Mouse (Mus musculus) forebrain, embryonic 15.5 days (tissue): ENCODE measurements around the gene Kcnh1. TPM values are rescaled to one million over a fixed set of nuclear protein-coding genes. Genes with fewer than 3 reads are reported as not detected.

ENCODE experiments used
- ATAC-seq: fragments of 200-750 bp; cut with Nextera tagmentation; replicated peaks from 2 replicates; pipeline ENCODE4 v1.8.0; 2017; ENCODE audit warnings: mild to moderate bottlenecking, moderate TSS enrichment, moderate library complexity
- H3K27ac ChIP-seq: fragments of 300-500 bp; sonication (generic); replicated peaks from 2 replicates; pipeline ENCODE4 v1.5.1; 2015; ENCODE audit warnings: mild to moderate bottlenecking, inconsistent platforms
- H3K27me3 ChIP-seq: fragments of 300-500 bp; sonication (generic); 2 replicates; pipeline ENCODE4 v1.6.1; 2015; ENCODE audit warnings: inconsistent platforms
- H3K36me3 ChIP-seq: fragments of 300-500 bp; sonication (generic); 2 replicates; pipeline ENCODE4 v1.6.1; 2015; ENCODE audit warnings: mild to moderate bottlenecking, inconsistent platforms
- H3K4me1 ChIP-seq: fragments of 300-500 bp; sonication (generic); 2 replicates; pipeline ENCODE4 v1.6.1; 2015; ENCODE audit warnings: inconsistent platforms
- H3K4me2 ChIP-seq: fragments of 300-500 bp; sonication (generic); replicated peaks from 2 replicates; pipeline ENCODE4 v1.6.1; 2015; ENCODE audit warnings: mild to moderate bottlenecking, inconsistent platforms
- H3K4me3 ChIP-seq: fragments of 300-500 bp; sonication (generic); 2 replicates; pipeline ENCODE4 v1.5.1; 2015; ENCODE audit warnings: mild to moderate bottlenecking, inconsistent platforms
- H3K9ac ChIP-seq: fragments of 300-500 bp; sonication (generic); replicated peaks from 2 replicates; pipeline ENCODE4 v1.6.1; 2015; ENCODE audit warnings: mild to moderate bottlenecking, inconsistent platforms
- H3K9me3 ChIP-seq: fragments of 300-500 bp; sonication (generic); 2 replicates; pipeline ENCODE4 v1.6.1; 2016; ENCODE audit warnings: inconsistent platforms
- WGBS: fragments of 180-500 bp; shearing (Covaris S2); methylation state at CpG from one replicate; pipeline ENCODE4 v1.1.7; 2015; ENCODE audit warnings: mixed read lengths; 5-methylcytosine and 5-hydroxymethylcytosine counted together
- polyA plus RNA-seq: library from polyadenylated mRNA; unstranded; fragments of >200 nt; fragmentation: Nextera tagmentation; extraction: Ambion mirVana; gene quantifications from 2 replicates; pipeline ENCODE4 v1.2.1, GENCODE M21; 2015

Kcnh1 gene
- polyA plus RNA-seq, 1 experiment from 2014 or later: 2.0 TPM

DNA sequence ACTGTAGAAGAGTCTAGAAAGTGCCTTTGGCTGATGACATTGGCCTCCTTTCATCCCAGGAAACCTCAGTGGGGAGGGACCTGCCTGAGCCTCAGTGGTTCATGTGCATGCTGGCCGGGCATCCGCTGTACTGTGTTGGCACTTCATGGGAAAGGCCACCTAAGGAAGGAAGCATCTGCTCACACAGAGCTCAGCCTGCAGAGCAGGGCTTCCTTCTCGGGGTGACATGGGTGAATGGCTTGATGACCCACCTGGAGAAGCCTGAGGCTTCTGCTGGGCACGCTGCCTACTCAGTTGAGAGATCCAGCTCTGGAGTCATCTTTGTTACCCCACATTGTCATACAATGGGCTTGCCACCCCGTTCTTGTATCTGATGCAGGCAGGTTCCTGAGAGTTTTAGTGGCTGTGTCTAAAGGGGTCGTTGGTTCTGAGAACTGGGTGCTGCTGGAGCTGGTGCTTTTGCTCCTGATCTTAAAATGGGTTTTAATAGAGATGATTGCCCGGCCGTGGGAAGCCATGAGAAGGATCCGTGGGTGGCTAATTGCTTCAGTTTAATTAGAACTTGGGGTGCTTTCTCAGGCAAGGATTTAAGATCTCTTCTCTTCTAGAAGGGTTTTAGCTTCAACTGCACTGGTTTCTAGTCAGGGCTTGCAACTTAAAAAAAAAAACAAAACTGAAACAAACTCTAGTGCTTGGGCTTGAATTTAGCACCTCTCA lies 148.9 kb downstream of the Kcnh1 start:
- no peak for ATAC-seq
- Histone ChIP-seq H3K4me1 (no peaks in the 10 kb centered on the region), H3K27ac (no peak overlapping the region), H3K36me3 (no peaks in the 10 kb centered on the region), H3K9ac (no peak overlapping the region), H3K9me3 (no peaks in the 10 kb centered on the region), H3K4me2 (no peak overlapping the region), H3K27me3 (no peaks in the 10 kb centered on the region), H3K4me3 (no peak overlapping the region)
- WGBS: 77% methylated on average over 9 of the region's 9 CpGs

DNA sequence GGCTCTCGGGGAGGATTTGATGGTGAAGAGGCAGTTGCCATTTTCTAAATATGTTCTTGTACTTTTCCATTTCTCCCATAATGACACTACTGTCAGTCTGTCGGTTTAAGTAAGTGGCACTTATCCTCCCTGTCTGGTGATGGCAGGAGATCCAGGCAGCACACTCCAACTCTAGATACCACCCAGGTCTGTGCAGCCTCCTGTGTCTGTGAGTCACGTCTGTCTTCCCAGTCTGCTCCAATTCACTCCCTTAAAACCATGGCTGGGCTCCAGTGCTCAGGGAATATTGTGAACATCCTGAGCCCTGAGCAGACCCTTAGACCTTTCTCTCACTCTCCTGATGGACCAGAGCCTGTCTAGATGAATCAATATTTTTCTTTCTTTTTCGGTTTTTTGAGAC lies 151.2 kb downstream of the Kcnh1 start:
- no peaks in the 10 kb centered on the region for H3K27me3 ChIP-seq
- H3K36me3 ChIP-seq: no peaks in the 10 kb centered on the region
- H3K4me2 ChIP-seq: no peak overlapping the region
- 78% methylated on average over 4 of the region's 4 CpGs for WGBS
- H3K4me1 ChIP-seq: no peaks in the 10 kb centered on the region
- no peak overlapping the region for H3K27ac ChIP-seq
- H3K9me3 ChIP-seq: no peaks in the 10 kb centered on the region
- no peak overlapping the region for H3K9ac ChIP-seq
- no peak for ATAC-seq
- H3K4me3 ChIP-seq: no peak overlapping the region

DNA sequence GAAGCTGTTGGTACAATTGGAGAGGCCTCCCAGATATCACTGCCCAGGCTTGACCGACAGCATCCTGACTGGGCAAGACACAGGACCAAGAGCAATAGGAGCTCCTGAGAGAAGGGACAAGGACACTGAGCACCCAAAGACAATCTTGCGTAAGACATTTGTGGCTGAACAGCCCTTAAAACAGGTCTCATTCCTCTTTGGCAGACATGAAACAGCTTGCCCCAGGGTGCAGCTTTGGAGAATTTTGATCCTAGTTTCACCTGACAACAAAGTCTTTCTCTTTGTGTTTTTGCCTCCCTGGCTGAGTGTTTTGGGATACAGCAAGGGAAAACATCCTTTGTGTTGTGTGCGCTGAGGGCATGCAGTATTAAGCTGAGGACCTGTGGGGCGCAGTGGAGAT lies 153.4 kb downstream of the Kcnh1 start:
- no peak overlapping the region for H3K27ac ChIP-seq
- ATAC-seq: no peak
- H3K4me3 ChIP-seq: no peak overlapping the region
- no peaks in the 10 kb centered on the region for H3K36me3 ChIP-seq
- no peaks in the 10 kb centered on the region for H3K9me3 ChIP-seq
- peaks cover 7% of the 10 kb centered on the region; the same call in 1 of the 2 replicates for H3K4me1 ChIP-seq
- WGBS: 92% methylated on average over 4 of the region's 4 CpGs
- no peak overlapping the region for H3K9ac ChIP-seq
- no peak overlapping the region for H3K4me2 ChIP-seq
- no peaks in the 10 kb centered on the region for H3K27me3 ChIP-seq

DNA sequence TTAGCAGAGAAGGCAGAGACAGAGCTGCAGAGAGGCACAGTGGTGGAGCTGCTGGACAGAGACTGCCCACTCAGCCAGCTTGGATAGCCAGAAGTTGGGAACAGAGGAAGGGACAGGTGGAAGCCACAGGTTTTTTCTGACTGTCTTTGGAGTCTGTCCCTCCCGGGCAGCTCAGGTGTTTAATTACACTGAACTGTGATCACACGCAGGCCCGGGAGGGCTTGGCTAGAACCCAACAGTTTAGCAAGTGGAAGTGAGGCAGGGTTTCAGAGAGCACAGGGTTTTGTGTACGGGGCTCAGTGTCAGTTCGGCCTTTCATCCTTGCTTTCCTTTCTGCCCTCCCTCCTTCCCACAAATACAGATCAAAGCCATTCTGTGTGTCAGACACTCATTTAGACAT lies 156.8 kb downstream of the Kcnh1 start:
- H3K27me3 ChIP-seq: no peaks in the 10 kb centered on the region
- no peak for ATAC-seq
- no peak overlapping the region for H3K4me3 ChIP-seq
- no peak overlapping the region for H3K9ac ChIP-seq
- 48% methylated on average over 5 of the region's 5 CpGs for WGBS
- no peaks in the 10 kb centered on the region for H3K9me3 ChIP-seq
- H3K36me3 ChIP-seq: no peaks in the 10 kb centered on the region
- H3K4me2 ChIP-seq: no peak overlapping the region
- peaks cover 7% of the 10 kb centered on the region; the same call in 1 of the 2 replicates for H3K4me1 ChIP-seq
- H3K27ac ChIP-seq: no peak overlapping the region

DNA sequence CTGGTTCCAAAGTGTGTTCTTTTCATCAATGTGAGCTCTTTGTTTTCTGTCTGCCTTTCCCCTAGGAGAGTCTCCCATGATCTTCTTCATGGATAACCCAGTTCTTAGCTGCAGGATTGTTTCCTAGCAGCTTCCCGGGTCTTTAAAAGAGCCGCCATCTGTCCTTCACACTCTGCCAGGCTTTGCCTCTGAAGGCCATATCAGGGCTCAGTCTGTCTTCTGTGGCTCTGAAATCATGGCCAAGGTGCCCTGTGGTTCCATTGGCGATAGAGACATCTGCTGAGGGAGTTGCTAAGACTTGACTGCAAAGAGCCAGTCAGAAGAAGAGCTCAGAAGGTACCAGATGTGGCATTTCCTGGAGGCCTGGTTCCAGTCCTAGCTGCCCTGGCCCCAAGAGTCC lies 165.7 kb downstream of the Kcnh1 start:
- Histone ChIP-seq H3K36me3 (no peaks in the 10 kb centered on the region), H3K9me3 (no peaks in the 10 kb centered on the region), H3K4me2 (no peak overlapping the region), H3K4me1 (no peaks in the 10 kb centered on the region), H3K27ac (no peak overlapping the region), H3K4me3 (no peak overlapping the region), H3K9ac (no peak overlapping the region), H3K27me3 (no peaks in the 10 kb centered on the region)
- no peak for ATAC-seq
- 79% methylated on average over 3 of the region's 3 CpGs for WGBS

DNA sequence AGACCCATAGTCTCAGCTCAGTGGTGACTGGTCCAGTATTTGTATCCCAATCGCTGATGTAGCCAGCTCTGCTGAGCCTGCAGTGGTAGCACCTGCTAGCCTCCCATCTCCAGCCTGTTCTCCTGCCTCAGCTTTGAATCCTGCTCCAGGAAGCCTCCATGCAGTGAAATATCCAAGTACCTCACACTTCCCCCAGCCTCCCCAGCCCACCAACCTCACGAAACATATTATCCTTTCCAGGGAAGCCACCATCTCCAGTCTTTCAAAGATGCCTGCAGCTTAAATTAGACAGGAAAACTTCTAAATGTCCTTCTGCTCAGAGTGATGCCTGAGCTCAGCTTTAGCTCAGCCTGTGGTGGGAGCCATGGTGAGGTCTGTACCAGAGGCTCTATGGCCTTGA lies 168.6 kb downstream of the Kcnh1 start:
- no peak overlapping the region for H3K4me2 ChIP-seq
- H3K9ac ChIP-seq: no peak overlapping the region
- ATAC-seq: no peak
- WGBS: 90% methylated on average over 2 of the region's 2 CpGs
- no peak overlapping the region for H3K27ac ChIP-seq
- H3K4me1 ChIP-seq: no peaks in the 10 kb centered on the region
- no peaks in the 10 kb centered on the region for H3K9me3 ChIP-seq
- H3K4me3 ChIP-seq: no peak overlapping the region
- H3K27me3 ChIP-seq: no peaks in the 10 kb centered on the region
- no peaks in the 10 kb centered on the region for H3K36me3 ChIP-seq

DNA sequence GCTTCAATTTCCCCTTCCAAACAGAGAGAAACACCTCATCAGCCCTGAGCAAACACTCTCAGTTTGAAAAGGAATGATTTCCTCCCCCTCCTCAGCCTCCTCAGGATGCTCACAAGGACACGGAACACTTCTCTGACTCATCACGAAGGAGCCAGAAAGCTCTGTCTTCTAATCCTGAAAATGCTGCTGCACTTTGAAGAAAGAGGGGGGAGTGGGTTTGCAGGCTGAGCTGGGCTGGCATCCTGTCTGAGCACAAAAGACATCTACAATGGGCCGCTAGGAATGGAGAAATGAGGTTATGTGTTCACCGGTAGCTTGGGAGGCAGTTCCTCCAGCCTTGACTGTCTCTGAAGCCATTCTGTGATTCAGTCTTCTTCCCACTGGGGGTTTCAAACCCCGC lies 177.8 kb downstream of the Kcnh1 start:
- 21% methylated on average over 5 of the region's 5 CpGs for WGBS
- H3K9ac ChIP-seq: no peak overlapping the region
- H3K9me3 ChIP-seq: no peaks in the 10 kb centered on the region
- H3K27me3 ChIP-seq: no peaks in the 10 kb centered on the region
- H3K36me3 ChIP-seq: no peaks in the 10 kb centered on the region
- no peak overlapping the region for H3K27ac ChIP-seq
- no peak overlapping the region for H3K4me3 ChIP-seq
- no peak overlapping the region for H3K4me2 ChIP-seq
- H3K4me1 ChIP-seq: no peaks in the 10 kb centered on the region
- no peak for ATAC-seq

DNA sequence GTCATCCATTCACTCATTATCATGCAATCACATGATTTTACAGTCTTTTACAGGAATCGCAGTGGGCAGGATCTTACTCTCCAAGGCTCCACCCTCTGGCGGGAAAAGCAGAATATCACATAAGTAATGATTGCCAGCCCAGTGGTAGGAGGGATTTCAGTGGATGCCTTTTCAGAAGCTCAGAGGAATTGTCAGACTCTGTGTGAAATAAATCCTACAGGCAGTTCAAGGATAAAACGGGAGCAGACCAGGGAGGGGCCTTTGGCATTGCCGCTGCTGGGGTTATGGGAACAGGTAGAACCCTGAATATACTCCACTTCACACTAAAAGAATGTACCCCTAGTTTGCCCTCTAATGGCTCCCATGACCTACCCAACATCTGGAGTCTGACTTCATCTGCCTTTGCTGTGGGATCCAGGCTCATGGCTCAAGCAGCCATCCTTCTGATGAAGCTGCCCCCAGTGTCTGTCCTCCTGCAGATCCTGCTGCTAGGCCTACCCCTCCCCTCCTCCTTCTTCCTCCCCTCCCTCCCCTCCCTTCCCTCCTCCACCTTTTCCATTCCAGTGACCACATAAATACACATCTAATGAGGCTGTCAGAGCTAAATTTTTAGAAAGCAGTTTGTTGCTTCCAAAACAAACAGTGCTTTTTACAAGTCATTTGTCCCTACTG lies 181.5 kb downstream of the Kcnh1 start:
- Histone ChIP-seq H3K4me3 (no peak overlapping the region), H3K36me3 (no peaks in the 10 kb centered on the region), H3K27me3 (no peaks in the 10 kb centered on the region), H3K27ac (no peak overlapping the region), H3K9ac (no peak overlapping the region), H3K4me1 (no peaks in the 10 kb centered on the region), H3K9me3 (no peaks in the 10 kb centered on the region), H3K4me2 (no peak overlapping the region)
- no peak for ATAC-seq
- WGBS: 83% methylated on average over 4 of the region's 4 CpGs

DNA sequence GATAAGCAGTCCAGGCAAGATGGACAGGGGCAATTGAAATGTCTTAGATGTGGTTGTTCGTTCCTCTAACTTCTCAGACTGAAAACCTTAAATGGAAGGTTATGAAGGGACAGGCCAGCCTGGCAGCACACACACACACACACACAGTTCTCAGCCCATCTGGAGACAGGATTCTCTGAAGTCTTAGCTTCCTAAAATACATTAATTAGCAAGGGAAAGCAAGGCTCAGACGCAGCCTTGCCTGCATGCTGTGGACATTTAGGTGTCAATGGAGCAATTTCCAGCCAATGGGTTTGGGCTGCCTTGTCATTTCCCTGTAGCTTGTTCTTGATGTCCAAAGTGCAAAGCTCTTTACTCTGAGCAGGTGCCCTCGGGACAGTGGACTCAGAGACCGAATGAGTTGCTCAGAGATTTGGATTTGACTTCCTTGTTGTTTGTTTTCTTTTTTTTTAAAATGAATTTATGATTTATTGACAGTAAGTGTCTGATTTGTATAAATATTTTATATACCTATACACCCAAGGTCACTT lies 188.0 kb downstream of the Kcnh1 start:
- no peak overlapping the region for H3K27ac ChIP-seq
- ATAC-seq: no peak
- no peak overlapping the region for H3K9ac ChIP-seq
- no peaks in the 10 kb centered on the region for H3K9me3 ChIP-seq
- no peaks in the 10 kb centered on the region for H3K36me3 ChIP-seq
- H3K4me1 ChIP-seq: peaks cover 11% of the 10 kb centered on the region
- H3K4me3 ChIP-seq: no peak overlapping the region
- H3K27me3 ChIP-seq: no peaks in the 10 kb centered on the region
- H3K4me2 ChIP-seq: no peak overlapping the region
- 76% methylated on average over 4 of the region's 4 CpGs for WGBS

DNA sequence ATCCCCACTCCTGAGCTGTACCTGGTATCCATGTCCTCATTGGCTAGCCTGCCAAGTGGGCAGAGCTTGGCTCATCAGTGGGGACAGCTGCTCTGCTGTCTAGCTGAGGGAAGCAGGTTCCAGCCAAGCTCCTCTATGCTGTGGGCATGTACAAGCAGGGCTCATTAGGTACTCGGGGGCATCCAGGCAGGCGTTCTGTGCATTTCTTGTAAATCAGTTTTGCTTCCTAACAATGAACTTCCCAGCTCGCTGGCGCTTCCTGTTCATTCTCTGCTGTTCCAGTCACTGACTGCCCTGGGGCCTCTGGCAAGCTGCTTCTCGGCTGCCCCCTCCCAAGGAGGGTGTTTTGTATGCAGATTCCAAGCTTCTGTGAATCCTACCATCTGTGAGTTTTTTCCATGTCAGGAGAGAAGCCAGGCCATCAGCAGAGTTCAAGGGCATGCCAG lies 190.0 kb downstream of the Kcnh1 start:
- Histone ChIP-seq H3K4me2 (no peak overlapping the region), H3K27ac (peak overlapping the region; percentile 31; the same call in 1 of the 2 replicates), H3K9me3 (no peaks in the 10 kb centered on the region), H3K4me3 (no peak overlapping the region), H3K4me1 (peaks cover 11% of the 10 kb centered on the region), H3K9ac (no peak overlapping the region), H3K27me3 (no peaks in the 10 kb centered on the region), H3K36me3 (no peaks in the 10 kb centered on the region)
- ATAC-seq: peak; percentile 63
- WGBS: 32% methylated on average over 5 of the region's 5 CpGs

DNA sequence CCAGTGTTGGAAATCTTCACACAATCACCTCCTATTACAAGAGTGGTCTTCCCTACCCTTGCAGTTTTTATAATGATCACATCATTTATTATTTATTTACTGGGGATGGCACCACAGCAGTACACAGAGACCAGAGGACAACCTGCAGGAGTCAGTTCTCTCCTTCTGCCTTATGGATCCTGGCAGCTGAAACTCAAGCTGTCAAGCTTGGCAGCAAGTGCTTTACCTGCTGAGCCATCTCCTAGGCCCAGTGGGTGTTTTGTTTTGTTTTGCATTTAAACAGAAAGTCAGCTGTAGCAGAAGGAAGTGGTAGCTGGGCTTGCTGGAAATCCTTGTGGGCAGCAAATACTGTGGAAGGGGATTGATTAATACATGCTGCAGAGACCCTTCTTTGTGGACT lies 197.1 kb downstream of the Kcnh1 start:
- H3K9ac ChIP-seq: no peak overlapping the region
- no peak overlapping the region for H3K4me3 ChIP-seq
- H3K27me3 ChIP-seq: no peaks in the 10 kb centered on the region
- H3K9me3 ChIP-seq: no peaks in the 10 kb centered on the region
- no peaks in the 10 kb centered on the region for H3K4me1 ChIP-seq
- H3K36me3 ChIP-seq: no peaks in the 10 kb centered on the region
- no peak overlapping the region for H3K27ac ChIP-seq
- ATAC-seq: no peak
- H3K4me2 ChIP-seq: no peak overlapping the region

DNA sequence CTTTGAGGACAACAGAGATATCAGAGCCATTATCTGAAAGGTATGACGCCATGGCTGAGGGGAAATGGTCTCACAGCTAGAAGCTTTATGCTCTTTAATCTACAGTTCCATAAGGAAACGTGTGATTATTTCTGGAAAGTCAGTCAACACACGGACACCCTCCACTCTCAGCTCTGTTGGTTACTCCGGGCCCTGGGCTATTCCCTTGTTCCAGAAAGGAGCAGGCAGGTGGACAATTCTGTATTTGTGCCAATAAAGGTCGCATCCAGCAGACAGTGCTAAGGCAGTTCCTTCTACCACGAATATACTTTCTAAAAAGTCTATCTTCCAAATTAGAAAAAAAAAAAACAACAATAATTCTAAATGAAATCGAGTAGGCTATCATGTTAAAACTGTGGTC lies 200.5 kb downstream of the Kcnh1 start:
- ATAC-seq: no peak
- H3K4me2 ChIP-seq: no peak overlapping the region
- WGBS: 85% methylated on average over 7 of the region's 7 CpGs
- no peak overlapping the region for H3K27ac ChIP-seq
- no peaks in the 10 kb centered on the region for H3K36me3 ChIP-seq
- H3K9ac ChIP-seq: no peak overlapping the region
- no peak overlapping the region for H3K4me3 ChIP-seq
- no peaks in the 10 kb centered on the region for H3K27me3 ChIP-seq
- H3K9me3 ChIP-seq: no peaks in the 10 kb centered on the region
- H3K4me1 ChIP-seq: no peaks in the 10 kb centered on the region
